Mouse (Mus musculus): ENCODE measurements around the gene Abcb11. TPM values are rescaled to one million over a fixed set of nuclear protein-coding genes. Genes with fewer than 3 reads are reported as not detected.
"Not testable (repeated sequence)": the region's sequence is repeated elsewhere in the genome, so short reads cannot be mapped to it uniquely, and the experiment has no call there.

Abcb11 gene
- polyA plus RNA-seq, 1 experiment from 2014 or later: 0.10 TPM

GRCm38 (mm10) chr2:69300568-69300967 lies 41.8 kb downstream of the Abcb11 start:
- not testable (repeated sequence) for H3K4me3 ChIP-seq (ENCODE audit: low read length); H3K4me1 ChIP-seq (ENCODE audit: control insufficient read depth, insufficient read depth, low read depth, low read length); H3K9ac ChIP-seq (ENCODE audit: low read depth, low read length); H3K9me3 ChIP-seq (ENCODE audit: control insufficient read depth, low read length); H3K4me2 ChIP-seq (ENCODE audit: low read length); ATAC-seq; H3K27ac ChIP-seq (ENCODE audit: low read depth, low read length); H3K36me3 ChIP-seq (ENCODE audit: control insufficient read depth, insufficient read depth, low read length); H3K27me3 ChIP-seq (replicated peaks; ENCODE audit: control insufficient read depth, insufficient read depth, low read length)
- WGBS: 94% methylated on average over 5 of the region's 6 CpGs

GRCm38 (mm10) chr2:69294508-69294907 lies 47.9 kb downstream of the Abcb11 start:
- no peaks in the 10 kb centered on the region for H3K27me3 ChIP-seq (replicated peaks; ENCODE audit: control insufficient read depth, insufficient read depth, low read length)
- no peak overlapping the region for H3K27ac ChIP-seq (ENCODE audit: low read depth, low read length)
- no peak for ATAC-seq
- H3K9me3 ChIP-seq (ENCODE audit: control insufficient read depth, low read length): no peaks in the 10 kb centered on the region
- H3K4me1 ChIP-seq (ENCODE audit: control insufficient read depth, insufficient read depth, low read depth, low read length): no peaks in the 10 kb centered on the region
- H3K9ac ChIP-seq (ENCODE audit: low read depth, low read length): no peak overlapping the region
- no peak overlapping the region for H3K4me2 ChIP-seq (ENCODE audit: low read length)
- no peaks in the 10 kb centered on the region for H3K36me3 ChIP-seq (ENCODE audit: control insufficient read depth, insufficient read depth, low read length)
- no peak overlapping the region for H3K4me3 ChIP-seq (ENCODE audit: low read length)

DNA sequence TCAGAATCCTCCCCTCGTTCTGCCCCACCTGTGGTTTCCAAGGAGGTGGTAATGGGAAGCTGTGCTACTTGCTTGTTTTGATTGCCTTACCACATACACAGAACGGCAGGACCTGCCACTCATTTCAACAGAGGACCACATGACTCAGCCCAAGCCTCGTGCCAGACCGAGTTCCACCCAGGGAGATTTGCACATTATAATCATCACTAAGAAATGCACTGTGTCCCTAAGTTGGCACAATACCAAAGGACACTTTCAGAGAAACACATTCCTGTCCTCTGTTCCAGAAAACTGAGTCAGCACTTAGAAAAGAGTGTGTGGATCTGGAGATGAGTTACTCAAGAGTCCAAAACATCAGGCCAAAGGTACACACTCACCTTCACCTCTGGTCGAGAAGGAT lies 53.4 kb downstream of the Abcb11 start:
- no peak for ATAC-seq
- WGBS: 61% methylated on average over 5 of the region's 5 CpGs
- H3K27ac ChIP-seq (ENCODE audit: low read depth, low read length): no peak overlapping the region

GRCm38 (mm10) chr2:69275875-69276274 lies 66.5 kb downstream of the Abcb11 start:
- no peaks in the 10 kb centered on the region for H3K9me3 ChIP-seq (ENCODE audit: control insufficient read depth, low read length)
- no peak for ATAC-seq
- H3K36me3 ChIP-seq (ENCODE audit: control insufficient read depth, insufficient read depth, low read length): no peaks in the 10 kb centered on the region
- 15% methylated on average over 1 of the region's 1 CpGs for WGBS
- no peak overlapping the region for H3K4me2 ChIP-seq (ENCODE audit: low read length)
- no peak overlapping the region for H3K27ac ChIP-seq (ENCODE audit: low read depth, low read length)
- no peaks in the 10 kb centered on the region for H3K27me3 ChIP-seq (replicated peaks; ENCODE audit: control insufficient read depth, insufficient read depth, low read length)
- H3K4me1 ChIP-seq (ENCODE audit: control insufficient read depth, insufficient read depth, low read depth, low read length): no peaks in the 10 kb centered on the region
- no peak overlapping the region for H3K4me3 ChIP-seq (ENCODE audit: low read length)
- H3K9ac ChIP-seq (ENCODE audit: low read depth, low read length): no peak overlapping the region

More for the DNA sequence above, 53.4 kb downstream of the Abcb11 start:
- H3K4me2 ChIP-seq (ENCODE audit: low read length): no peak overlapping the region
- no peaks in the 10 kb centered on the region for H3K27me3 ChIP-seq (replicated peaks; ENCODE audit: control insufficient read depth, insufficient read depth, low read length)
- H3K4me3 ChIP-seq (ENCODE audit: low read length): no peak overlapping the region
- H3K4me1 ChIP-seq (ENCODE audit: control insufficient read depth, insufficient read depth, low read depth, low read length): no peaks in the 10 kb centered on the region
- no peaks in the 10 kb centered on the region for H3K36me3 ChIP-seq (ENCODE audit: control insufficient read depth, insufficient read depth, low read length)
- no peak overlapping the region for H3K9ac ChIP-seq (ENCODE audit: low read depth, low read length)
- no peaks in the 10 kb centered on the region for H3K9me3 ChIP-seq (ENCODE audit: control insufficient read depth, low read length)

DNA sequence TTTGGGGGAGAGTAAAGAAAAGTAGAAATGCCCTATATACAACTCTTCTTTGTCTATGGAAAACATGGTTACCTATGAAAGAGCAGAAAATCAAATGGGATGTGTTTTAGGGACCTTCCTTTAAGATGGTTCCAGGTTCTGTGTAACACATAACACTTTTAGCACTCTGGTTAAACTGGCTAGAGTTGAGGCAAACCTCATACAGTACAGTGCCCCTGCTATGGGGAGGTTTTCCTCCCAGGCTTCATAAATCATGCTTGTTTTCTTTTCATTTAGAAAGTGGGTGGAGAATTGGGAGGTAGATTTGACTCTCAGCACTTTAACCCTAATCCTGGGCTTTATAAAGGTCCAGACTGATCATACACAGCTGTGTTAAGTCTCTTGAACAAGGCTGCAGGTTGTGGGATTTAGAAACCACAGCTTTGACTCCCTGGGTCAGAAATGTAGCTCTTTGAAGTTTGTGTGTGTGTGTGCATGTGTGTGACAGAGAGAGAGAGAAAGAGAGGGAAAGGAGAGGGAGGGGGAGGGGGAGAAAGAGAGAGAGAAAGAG lies 78.3 kb downstream of the Abcb11 start:
- Histone ChIP-seq H3K4me2 (ENCODE audit: low read length) (no peak overlapping the region), H3K9ac (ENCODE audit: low read depth, low read length) (no peak overlapping the region), H3K9me3 (ENCODE audit: control insufficient read depth, low read length) (no peaks in the 10 kb centered on the region), H3K36me3 (ENCODE audit: control insufficient read depth, insufficient read depth, low read length) (no peaks in the 10 kb centered on the region), H3K27me3 (replicated peaks; ENCODE audit: control insufficient read depth, insufficient read depth, low read length) (no peaks in the 10 kb centered on the region), H3K4me3 (ENCODE audit: low read length) (no peak overlapping the region), H3K4me1 (ENCODE audit: control insufficient read depth, insufficient read depth, low read depth, low read length) (no peaks in the 10 kb centered on the region), H3K27ac (ENCODE audit: low read depth, low read length) (no peak overlapping the region)
- no peak for ATAC-seq

GRCm38 (mm10) chr2:69248221-69248755 lies 94.1 kb downstream of the Abcb11 start:
- Histone ChIP-seq H3K9ac (ENCODE audit: low read depth, low read length) (no peak overlapping the region), H3K4me2 (ENCODE audit: low read length) (no peak overlapping the region; the same call in 1 of the 2 replicates), H3K9me3 (ENCODE audit: control insufficient read depth, low read length) (no peaks in the 10 kb centered on the region), H3K27ac (ENCODE audit: low read depth, low read length) (no peak overlapping the region), H3K4me1 (ENCODE audit: control insufficient read depth, insufficient read depth, low read depth, low read length) (peaks cover 3% of the 10 kb centered on the region; the same call in 1 of the 2 replicates), H3K27me3 (replicated peaks; ENCODE audit: control insufficient read depth, insufficient read depth, low read length) (no peaks in the 10 kb centered on the region), H3K4me3 (ENCODE audit: low read length) (no peak overlapping the region), H3K36me3 (ENCODE audit: control insufficient read depth, insufficient read depth, low read length) (no peaks in the 10 kb centered on the region)
- WGBS: 49% methylated on average over 16 of the region's 16 CpGs
- ATAC-seq: no peak

GRCm38 (mm10) chr2:69247081-69247480 lies 95.3 kb downstream of the Abcb11 start:
- no peaks in the 10 kb centered on the region for H3K27me3 ChIP-seq (replicated peaks; ENCODE audit: control insufficient read depth, insufficient read depth, low read length)
- H3K4me1 ChIP-seq (ENCODE audit: control insufficient read depth, insufficient read depth, low read depth, low read length): peaks cover 3% of the 10 kb centered on the region; the same call in 1 of the 2 replicates
- no peak for ATAC-seq
- no peak overlapping the region for H3K9ac ChIP-seq (ENCODE audit: low read depth, low read length)
- no peak overlapping the region for H3K4me3 ChIP-seq (ENCODE audit: low read length)
- H3K36me3 ChIP-seq (ENCODE audit: control insufficient read depth, insufficient read depth, low read length): no peaks in the 10 kb centered on the region
- no peaks in the 10 kb centered on the region for H3K9me3 ChIP-seq (ENCODE audit: control insufficient read depth, low read length)
- 95% methylated on average over 1 of the region's 1 CpGs for WGBS
- no peak overlapping the region for H3K27ac ChIP-seq (ENCODE audit: low read depth, low read length)
- H3K4me2 ChIP-seq (ENCODE audit: low read length): no peak overlapping the region

DNA sequence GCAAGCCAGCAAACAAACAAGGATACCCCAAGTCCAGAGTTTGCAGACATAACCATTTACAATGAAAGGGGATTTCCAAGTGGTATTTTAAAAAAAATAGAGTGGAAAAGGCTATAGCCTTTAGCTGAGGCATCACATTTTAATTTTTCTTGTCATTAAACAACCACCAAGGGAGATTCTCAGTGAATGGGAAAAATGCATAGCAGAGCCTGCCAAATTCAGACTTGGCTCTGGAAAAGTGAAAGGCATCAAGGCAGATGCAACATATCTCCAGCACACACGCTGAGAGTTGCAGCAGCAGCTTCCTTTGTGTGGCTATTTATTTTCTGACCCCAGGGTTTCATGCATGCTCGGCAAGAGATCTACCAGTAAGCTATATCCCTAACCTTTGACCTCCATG lies 97.5 kb downstream of the Abcb11 start:
- H3K27ac ChIP-seq (ENCODE audit: low read depth, low read length): no peak overlapping the region
- no peak overlapping the region for H3K4me3 ChIP-seq (ENCODE audit: low read length)
- H3K4me2 ChIP-seq (ENCODE audit: low read length): no peak overlapping the region
- no peaks in the 10 kb centered on the region for H3K36me3 ChIP-seq (ENCODE audit: control insufficient read depth, insufficient read depth, low read length)
- ATAC-seq: no peak
- peaks cover 3% of the 10 kb centered on the region; the same call in 1 of the 2 replicates for H3K4me1 ChIP-seq (ENCODE audit: control insufficient read depth, insufficient read depth, low read depth, low read length)
- no peak overlapping the region for H3K9ac ChIP-seq (ENCODE audit: low read depth, low read length)
- H3K9me3 ChIP-seq (ENCODE audit: control insufficient read depth, low read length): no peaks in the 10 kb centered on the region
- no peaks in the 10 kb centered on the region for H3K27me3 ChIP-seq (replicated peaks; ENCODE audit: control insufficient read depth, insufficient read depth, low read length)
- 12% methylated on average over 2 of the region's 2 CpGs for WGBS

DNA sequence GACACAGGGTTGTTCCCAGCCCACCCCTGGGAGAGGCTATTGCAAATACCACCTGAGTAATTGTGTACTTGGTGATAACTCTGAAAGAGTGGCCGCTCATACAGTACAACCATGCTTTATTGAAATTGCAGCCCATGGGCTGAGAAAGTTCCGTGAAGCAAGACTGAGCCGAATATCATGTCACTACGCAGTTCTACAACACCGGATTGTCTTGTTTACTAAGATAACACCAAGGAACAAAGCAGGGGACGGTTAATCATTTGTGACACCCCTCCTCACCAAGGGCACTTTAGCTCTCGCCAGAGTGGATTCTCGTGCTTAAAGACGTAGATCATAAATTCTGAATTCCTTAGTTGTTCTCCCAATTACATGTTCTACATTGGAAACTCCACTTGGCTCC lies 103.1 kb downstream of the Abcb11 start:
- no peaks in the 10 kb centered on the region for H3K9me3 ChIP-seq (ENCODE audit: control insufficient read depth, low read length)
- H3K27me3 ChIP-seq (replicated peaks; ENCODE audit: control insufficient read depth, insufficient read depth, low read length): no peaks in the 10 kb centered on the region
- ATAC-seq: no peak
- H3K27ac ChIP-seq (ENCODE audit: low read depth, low read length): no peak overlapping the region
- 80% methylated on average over 9 of the region's 9 CpGs for WGBS
- no peaks in the 10 kb centered on the region for H3K36me3 ChIP-seq (ENCODE audit: control insufficient read depth, insufficient read depth, low read length)
- H3K9ac ChIP-seq (ENCODE audit: low read depth, low read length): no peak overlapping the region
- no peaks in the 10 kb centered on the region for H3K4me1 ChIP-seq (ENCODE audit: control insufficient read depth, insufficient read depth, low read depth, low read length)
- H3K4me2 ChIP-seq (ENCODE audit: low read length): no peak overlapping the region
- H3K4me3 ChIP-seq (ENCODE audit: low read length): no peak overlapping the region
